32 mouse cellular contexts compared by ENCODE assay signal in the genomic region with DNA sequence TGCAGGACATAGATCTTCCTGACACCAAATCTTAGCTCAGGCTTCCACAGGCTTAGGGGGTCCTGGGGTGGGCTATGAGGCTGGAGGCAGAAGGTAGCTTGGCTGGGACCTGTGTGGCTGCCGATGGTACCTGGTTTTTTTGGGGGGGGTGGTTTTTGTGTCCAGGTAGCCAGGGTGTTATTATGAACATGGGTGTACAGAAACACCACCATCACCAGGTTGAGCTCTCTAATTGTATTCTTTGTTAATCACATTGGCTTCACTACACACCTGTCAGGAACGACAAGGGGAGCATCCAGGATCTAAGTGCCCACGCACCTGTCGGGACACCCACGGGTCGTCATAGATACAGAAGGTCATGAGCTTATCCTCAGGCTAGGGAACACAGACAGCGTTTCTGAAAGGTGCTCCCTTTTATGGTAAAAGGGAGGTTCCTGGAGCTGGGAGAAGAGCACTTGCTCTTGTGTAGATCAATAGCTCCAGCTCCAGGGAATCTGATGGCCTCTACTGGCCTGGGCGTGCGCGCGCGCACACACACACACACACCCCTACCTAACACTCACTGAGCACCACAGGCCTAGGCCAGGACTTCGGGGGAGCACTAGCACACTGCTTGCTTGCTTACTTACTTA. TPM values are rescaled to one million over a fixed set of nuclear protein-coding genes. Genes with fewer than 3 reads are reported as not detected.
DNase-seq lines count a peak whose midpoint lies in the region; ATAC-seq lines count a peak whose summit lies in the region.
"Had no signal": no experiment of that assay in that cellular context is flagged by ENCODE, and none has a peak within 500 bp of the region (broad histone marks: within the 10 kb centered on the region; RNA-seq: fewer than 3 reads in every experiment).

No protein-coding gene starts in this region.

- H3K27ac ChIP-seq in intestine, embryonic 14.5 days (ENCODE audit: low read depth), result no peak overlapping the region
- H3K27ac ChIP-seq in intestine, embryonic 15.5 days, result no peak overlapping the region
- H3K27ac ChIP-seq in midbrain, embryonic 13.5 days, result no peak overlapping the region
- H3K27ac ChIP-seq in midbrain, embryonic 14.5 days (replicated peaks; ENCODE audit: low read depth, low read length), result no peak overlapping the region
- H3K27ac ChIP-seq: embryonic facial prominence, embryonic 13.5 days; forebrain, embryonic 15.5 days; heart, embryonic 13.5 days; hindbrain, embryonic 14.5 days; liver, embryonic 14.5 days; neural tube, embryonic 13.5 days had no signal

- no peak for ATAC-seq in intestine, embryonic 14.5 days (replicated peaks; ENCODE audit: low FRiP score, low TSS enrichment, low read depth)
- no peak for ATAC-seq in intestine, embryonic 15.5 days
- peak; percentile 27 for ATAC-seq in midbrain, embryonic 13.5 days
- ATAC-seq in midbrain, embryonic 14.5 days (ENCODE audit: low FRiP score, low TSS enrichment), result no peak
- peak; percentile 23 for ATAC-seq in megakaryocyte progenitor cell, adult 5-6 weeks (replicated peaks; ENCODE audit: poor library complexity)

- no peak overlapping the region for H3K4me2 ChIP-seq in intestine, embryonic 14.5 days (ENCODE audit: low read length)
- no peak overlapping the region for H3K4me2 ChIP-seq in intestine, embryonic 15.5 days (replicated peaks)
- H3K4me2 ChIP-seq in midbrain, embryonic 13.5 days (replicated peaks), result no peak overlapping the region
- no peak overlapping the region for H3K4me2 ChIP-seq in midbrain, embryonic 14.5 days (ENCODE audit: low read length)
- H3K4me2 ChIP-seq: embryonic facial prominence, embryonic 13.5 days; forebrain, embryonic 15.5 days; heart, embryonic 13.5 days; hindbrain, embryonic 14.5 days; lung, embryonic 15.5 days; neural tube, embryonic 13.5 days had no signal

- peaks cover 34% of the 10 kb centered on the region for H3K36me3 ChIP-seq in intestine, embryonic 14.5 days (ENCODE audit: control insufficient read depth, insufficient read depth, low read length)
- peaks cover 20% of the 10 kb centered on the region for H3K36me3 ChIP-seq in intestine, embryonic 15.5 days
- H3K36me3 ChIP-seq in midbrain, embryonic 13.5 days, result peaks cover 37% of the 10 kb centered on the region
- H3K36me3 ChIP-seq in midbrain, embryonic 14.5 days (ENCODE audit: control insufficient read depth, insufficient read depth, low read length), result peaks cover 35% of the 10 kb centered on the region

- WGBS in intestine, embryonic 14.5 days, result 73% methylated on average over 13 of the region's 13 CpGs
- 72% methylated on average over 13 of the region's 13 CpGs for WGBS in intestine, embryonic 15.5 days
- WGBS in midbrain, embryonic 13.5 days, result 89% methylated on average over 13 of the region's 13 CpGs
- 88% methylated on average over 13 of the region's 13 CpGs for WGBS in midbrain, embryonic 14.5 days

- no peaks in the 10 kb centered on the region for H3K27me3 ChIP-seq in intestine, embryonic 14.5 days (replicated peaks; ENCODE audit: control insufficient read depth, insufficient read depth, low read length)
- H3K27me3 ChIP-seq in intestine, embryonic 15.5 days (replicated peaks), result no peaks in the 10 kb centered on the region
- H3K27me3 ChIP-seq in midbrain, embryonic 13.5 days, result no peaks in the 10 kb centered on the region
- no peaks in the 10 kb centered on the region for H3K27me3 ChIP-seq in midbrain, embryonic 14.5 days (ENCODE audit: control insufficient read depth, insufficient read depth, low read length)
- H3K27me3 ChIP-seq: embryonic facial prominence, embryonic 13.5 days; forebrain, embryonic 15.5 days; heart, embryonic 13.5 days; lung, embryonic 15.5 days; neural tube, embryonic 13.5 days had no signal

- no peaks in the 10 kb centered on the region for H3K9me3 ChIP-seq in intestine, embryonic 14.5 days (ENCODE audit: control insufficient read depth, low read length)
- no peaks in the 10 kb centered on the region for H3K9me3 ChIP-seq in intestine, embryonic 15.5 days
- no peaks in the 10 kb centered on the region for H3K9me3 ChIP-seq in midbrain, embryonic 13.5 days
- H3K9me3 ChIP-seq in midbrain, embryonic 14.5 days (ENCODE audit: control insufficient read depth, low read length), result no peaks in the 10 kb centered on the region
- H3K9me3 ChIP-seq: embryonic facial prominence, embryonic 13.5 days; forebrain, embryonic 15.5 days; heart, embryonic 13.5 days; lung, embryonic 15.5 days; neural tube, embryonic 13.5 days had no signal

- DNase-seq in intestine, embryonic 14.5 days (ENCODE audit: low spot score), result peak; percentile 56
- no peak for DNase-seq in midbrain, embryonic 14.5 days
- DNase-seq in R1 (ENCODE audit: low read depth, low spot score), result peak; percentile 77
- DNase-seq in kidney, postnatal 25 days, result no peak
- DNase-seq in urinary bladder, postnatal 25 days (ENCODE audit: low spot score), result no peak
- DNase-seq: adrenal gland, adult 8-10 months; cerebellum, adult 18-20 months; cerebellum, postnatal 14 days; gastrocnemius, postnatal 10 days; heart, adult 18-20 months; heart, postnatal 14 days; kidney, adult 11 months; lung, postnatal 36 days; retina, postnatal 1 day; right cerebral cortex, postnatal 25 days; spleen, adult 18-20 months; thymus, postnatal 14 days had no signal

- H3K9ac ChIP-seq in intestine, embryonic 14.5 days (ENCODE audit: low read length), result no peak overlapping the region
- H3K9ac ChIP-seq in intestine, embryonic 15.5 days, result no peak overlapping the region
- no peak overlapping the region for H3K9ac ChIP-seq in midbrain, embryonic 13.5 days (replicated peaks)
- H3K9ac ChIP-seq in midbrain, embryonic 14.5 days (replicated peaks; ENCODE audit: low read length), result no peak overlapping the region
- H3K9ac ChIP-seq: forebrain, embryonic 15.5 days; heart, embryonic 13.5 days; hindbrain, embryonic 14.5 days; liver, embryonic 14.5 days; lung, embryonic 15.5 days; neural tube, embryonic 13.5 days had no signal

- 0 out of 2 replicates have a peak, but pooled peaks cover 2% of the 10 kb centered on the region for H3K4me1 ChIP-seq in intestine, embryonic 14.5 days (replicated peaks; ENCODE audit: control insufficient read depth, insufficient read depth, low read length)
- H3K4me1 ChIP-seq in intestine, embryonic 15.5 days (replicated peaks), result no peaks in the 10 kb centered on the region
- H3K4me1 ChIP-seq in midbrain, embryonic 13.5 days (replicated peaks), result peaks cover 2% of the 10 kb centered on the region
- H3K4me1 ChIP-seq in midbrain, embryonic 14.5 days (ENCODE audit: control insufficient read depth, insufficient read depth, low read length), result no peaks in the 10 kb centered on the region
- H3K4me1 ChIP-seq: embryonic facial prominence, embryonic 13.5 days had no signal

- no peak overlapping the region for H3K4me3 ChIP-seq in intestine, embryonic 14.5 days (ENCODE audit: low read depth, low read length)
- H3K4me3 ChIP-seq in intestine, embryonic 15.5 days (replicated peaks), result no peak overlapping the region
- H3K4me3 ChIP-seq in midbrain, embryonic 13.5 days (replicated peaks), result no peak overlapping the region
- no peak overlapping the region for H3K4me3 ChIP-seq in midbrain, embryonic 14.5 days (replicated peaks; ENCODE audit: low read depth, low read length)
- H3K4me3 ChIP-seq: embryonic facial prominence, embryonic 13.5 days; erythroblast, embryonic 14.5 days; forebrain, embryonic 15.5 days; heart, embryonic 13.5 days; lung, embryonic 15.5 days; neural tube, embryonic 13.5 days had no signal

RNA-seq across cellular contexts. Expression of a gene that starts 7.2 kb away (rescaled TPM):
- 2,190 and 2,220 TPM in 2 replicates for polyA plus RNA-seq in intestine, embryonic 14.5 days (2014; fragmentation: Nextera tagmentation; extraction: Ambion mirVana)
- 1,311 and 1,452 TPM in 2 replicates for polyA plus RNA-seq in intestine, embryonic 15.5 days (2015; fragmentation: Nextera tagmentation; extraction: Ambion mirVana)
- polyA plus RNA-seq in midbrain, embryonic 13.5 days (2015; fragmentation: Nextera tagmentation; extraction: Ambion mirVana), result 935 and 992 TPM in 2 replicates
- polyA plus RNA-seq in midbrain, embryonic 14.5 days (2014; fragmentation: Nextera tagmentation; extraction: Ambion mirVana), result 1,176 and 1,335 TPM in 2 replicates
- 3,721 and 3,879 TPM in 2 replicates for total RNA-seq in megakaryocyte progenitor cell, adult 5-6 weeks (2015)
- 5,290 and 6,669 TPM in 2 replicates for total RNA-seq in megakaryocyte progenitor cell, adult 5-6 weeks (2017)

RNA-seq across cellular contexts. Expression of a gene that starts 14.9 kb away (rescaled TPM):
- not detected in 2 replicates for polyA plus RNA-seq in intestine, embryonic 14.5 days (2014; fragmentation: Nextera tagmentation; extraction: Ambion mirVana)
- 0.11 and 0.14 TPM in 2 replicates for polyA plus RNA-seq in intestine, embryonic 15.5 days (2015; fragmentation: Nextera tagmentation; extraction: Ambion mirVana)
- 0.07 and 0.54 TPM in 2 replicates for polyA plus RNA-seq in midbrain, embryonic 13.5 days (2015; fragmentation: Nextera tagmentation; extraction: Ambion mirVana)
- not detected in 2 replicates for polyA plus RNA-seq in midbrain, embryonic 14.5 days (2014; fragmentation: Nextera tagmentation; extraction: Ambion mirVana)
- not detected in 2 replicates for total RNA-seq in megakaryocyte progenitor cell, adult 5-6 weeks (2015)
- not detected in 2 replicates for total RNA-seq in megakaryocyte progenitor cell, adult 5-6 weeks (2017)
- total RNA-seq: heart, adult 18-20 months; heart, postnatal 14 days had no signal
- polyA plus RNA-seq: embryonic facial prominence, embryonic 13.5 days; erythroblast, embryonic 14.5 days; heart, embryonic 13.5 days; kidney, embryonic 16.5 days; large intestine, adult 2 months; limb, embryonic 11.5 days; lung, embryonic 15.5 days had no signal

RNA-seq across cellular contexts. Expression of a gene that starts 24.5 kb away (rescaled TPM):
- polyA plus RNA-seq in intestine, embryonic 14.5 days (2014; fragmentation: Nextera tagmentation; extraction: Ambion mirVana), result 25.8 and 28.1 TPM in 2 replicates
- 25.2 and 30.2 TPM in 2 replicates for polyA plus RNA-seq in intestine, embryonic 15.5 days (2015; fragmentation: Nextera tagmentation; extraction: Ambion mirVana)
- 37.2 and 39.2 TPM in 2 replicates for polyA plus RNA-seq in midbrain, embryonic 13.5 days (2015; fragmentation: Nextera tagmentation; extraction: Ambion mirVana)
- polyA plus RNA-seq in midbrain, embryonic 14.5 days (2014; fragmentation: Nextera tagmentation; extraction: Ambion mirVana), result 36.8 and 43.2 TPM in 2 replicates
- 15.8 and 17.1 TPM in 2 replicates for total RNA-seq in megakaryocyte progenitor cell, adult 5-6 weeks (2015)
- total RNA-seq in megakaryocyte progenitor cell, adult 5-6 weeks (2017), result 16.9 and 19.7 TPM in 2 replicates

RNA-seq across cellular contexts. Expression of a gene that starts 42.7 kb away (rescaled TPM):
- polyA plus RNA-seq in intestine, embryonic 14.5 days (2014; fragmentation: Nextera tagmentation; extraction: Ambion mirVana), result 0.26 and 0.41 TPM in 2 replicates
- 0.14 and 0.40 TPM in 2 replicates for polyA plus RNA-seq in intestine, embryonic 15.5 days (2015; fragmentation: Nextera tagmentation; extraction: Ambion mirVana)
- polyA plus RNA-seq in midbrain, embryonic 13.5 days (2015; fragmentation: Nextera tagmentation; extraction: Ambion mirVana), result not detected in 2 replicates
- not detected in 2 replicates for polyA plus RNA-seq in midbrain, embryonic 14.5 days (2014; fragmentation: Nextera tagmentation; extraction: Ambion mirVana)
- not detected in 2 replicates for total RNA-seq in megakaryocyte progenitor cell, adult 5-6 weeks (2015)
- not detected in 2 replicates for total RNA-seq in megakaryocyte progenitor cell, adult 5-6 weeks (2017)
- total RNA-seq: adrenal gland, adult 8-10 months; heart, adult 18-20 months; layer of hippocampus, postnatal 14 days had no signal
- polyA plus RNA-seq: erythroblast, embryonic 14.5 days; forebrain, embryonic 15.5 days; heart, embryonic 13.5 days; hindbrain, embryonic 14.5 days; kidney, embryonic 16.5 days; limb, embryonic 11.5 days; liver, embryonic 14.5 days; neural tube, embryonic 13.5 days had no signal

Comparison
In these comparisons a context has a peak if more than half of its experiments do, and no peak if none do; other contexts are left out.
1. ATAC-seq: peak in midbrain, embryonic 13.5 days (single experiment) and megakaryocyte progenitor cell, adult 5-6 weeks (single experiment); none in intestine, embryonic 14.5 days (single experiment), intestine, embryonic 15.5 days (single experiment) and midbrain, embryonic 14.5 days (single experiment).
2. DNase-seq: peak in intestine, embryonic 14.5 days (single experiment) and R1 (single experiment); none in midbrain, embryonic 14.5 days (single experiment), kidney, postnatal 25 days (0 of 2) and urinary bladder, postnatal 25 days (single experiment).